In genomic region chr14:62512845-62513244, GRCm38 (mm10) we compare ENCODE assay signal across 19 mouse cellular contexts. TPM values are rescaled to one million over a fixed set of nuclear protein-coding genes. Genes with fewer than 3 reads are reported as not detected.
"Had no signal": no experiment of that assay in that cellular context is flagged by ENCODE, and none has a peak within 500 bp of the region (broad histone marks: within the 10 kb centered on the region; RNA-seq: fewer than 3 reads in every experiment).

No protein-coding gene starts in this region.

- H3K9ac ChIP-seq: liver, embryonic 15.5 days; liver, postnatal 0 days; lung, embryonic 15.5 days; midbrain, embryonic 12.5 days; neural tube, embryonic 12.5 days; stomach, embryonic 15.5 days had no signal

- ATAC-seq: liver, postnatal 0 days; lung, postnatal 0 days had no signal

- H3K27ac ChIP-seq: liver, embryonic 15.5 days; lung, embryonic 15.5 days; macrophage; midbrain, embryonic 12.5 days; neural tube, embryonic 12.5 days; stomach, embryonic 15.5 days; stomach, postnatal 0 days had no signal

- H3K4me2 ChIP-seq: liver, embryonic 15.5 days; lung, embryonic 15.5 days; midbrain, embryonic 12.5 days; neural tube, embryonic 12.5 days; stomach, embryonic 15.5 days had no signal

- H3K36me3 ChIP-seq: liver, embryonic 15.5 days; lung, embryonic 15.5 days; midbrain, embryonic 12.5 days; neural tube, embryonic 12.5 days; stomach, embryonic 15.5 days had no signal

- H3K4me3 ChIP-seq: liver, embryonic 15.5 days; lung, embryonic 15.5 days; megakaryocyte, embryonic 14.5 days; midbrain, embryonic 12.5 days; neural tube, embryonic 12.5 days; stomach, embryonic 15.5 days had no signal

- H3K27me3 ChIP-seq: liver, embryonic 15.5 days; lung, embryonic 15.5 days; megakaryocyte, embryonic 14.5 days; midbrain, embryonic 12.5 days; neural tube, embryonic 12.5 days; stomach, embryonic 15.5 days had no signal

- H3K9me3 ChIP-seq: liver, embryonic 15.5 days; lung, embryonic 15.5 days; megakaryocyte, embryonic 14.5 days; midbrain, embryonic 12.5 days; neural tube, embryonic 12.5 days; stomach, embryonic 15.5 days had no signal

- H3K4me1 ChIP-seq: liver, embryonic 15.5 days; lung, embryonic 15.5 days; megakaryocyte, embryonic 14.5 days; neural tube, embryonic 12.5 days; stomach, embryonic 15.5 days had no signal

- DNase-seq: liver, postnatal 0 days; lung, adult 2 months; lung, postnatal 14 days; lung, postnatal 36 days; right cerebral cortex, postnatal 14 days; thymus, adult 2 months; thymus, postnatal 25 days; thymus, postnatal 4 days had no signal

RNA-seq across cellular contexts. Expression of gene Gm4131, which starts 53.9 kb away (rescaled TPM):
- polyA plus RNA-seq: liver, embryonic 15.5 days; liver, postnatal 0 days; lung, adult 2 months; lung, embryonic 15.5 days; lung, postnatal 0 days; macrophage; midbrain, embryonic 12.5 days; neural tube, embryonic 12.5 days; spleen, adult 2 months; stomach, embryonic 15.5 days; stomach, postnatal 0 days; thymus, adult 2 months; urinary bladder, adult 2 months had no signal

RNA-seq across cellular contexts. Expression of gene Gucy1b2, which starts 56.8 kb away (rescaled TPM):
- polyA plus RNA-seq: liver, embryonic 15.5 days; liver, postnatal 0 days; lung, adult 2 months; macrophage; spleen, adult 2 months; stomach, postnatal 0 days; urinary bladder, adult 2 months had no signal
